Mouse (Mus musculus) midbrain, postnatal 0 days (tissue): ENCODE measurements at regions not wholly inside any gene's neighbourhood (a gene's known extent, or its start where the extent isn't known, plus 50 kb on each side); places are given as distances from the start of the nearest gene placed in this dataset.

Experiments
- ATAC-seq: fragments of 200-750 bp; cut with Nextera tagmentation; 2 replicates; pipeline ENCODE4 v1.8.0; 2017; ENCODE audit warnings: moderate number of reproducible peaks, mild to moderate bottlenecking, moderate TSS enrichment, moderate library complexity; ENCODE audit not compliant: low FRiP score
- DNase-seq: peaks from one replicate; pipeline ENCODE4 v3.0.0-alpha.2; 2015; ENCODE audit warnings: low spot score
- H3K27ac ChIP-seq: fragments of 300-500 bp; sonication (generic); 2 replicates; pipeline ENCODE4 v1.5.1; 2014; ENCODE audit warnings: low read depth, mild to moderate bottlenecking, low read length, mixed read lengths
- H3K27me3 ChIP-seq: fragments of 300-500 bp; sonication (generic); 2 replicates; pipeline ENCODE4 v1.6.1; 2014; ENCODE audit warnings: low read length, control low read depth, mixed read lengths; ENCODE audit not compliant: insufficient read depth
- H3K36me3 ChIP-seq: fragments of 300-500 bp; sonication (generic); 2 replicates; pipeline ENCODE4 v1.6.1; 2014; ENCODE audit warnings: low read length, control low read depth, mixed read lengths; ENCODE audit not compliant: insufficient read depth
- H3K4me1 ChIP-seq: fragments of 300-500 bp; sonication (generic); 2 replicates; pipeline ENCODE4 v1.6.1; 2014; ENCODE audit warnings: mild to moderate bottlenecking, control low read depth, antibody characterized with exemption, low read length, mixed read lengths; ENCODE audit not compliant: insufficient read depth
- H3K4me2 ChIP-seq: fragments of 300-500 bp; sonication (generic); 2 replicates; pipeline ENCODE4 v1.6.1; 2014; ENCODE audit warnings: low read depth, mild to moderate bottlenecking, low read length, mixed read lengths; ENCODE audit not compliant: poor library complexity, severe bottlenecking
- H3K4me3 ChIP-seq: fragments of 300-500 bp; sonication (generic); 2 replicates; pipeline ENCODE4 v1.5.1; 2014; ENCODE audit warnings: low read depth, mild to moderate bottlenecking, low read length, moderate library complexity
- H3K9ac ChIP-seq: fragments of 300-500 bp; sonication (generic); replicated peaks from 2 replicates; pipeline ENCODE4 v1.6.1; 2014; ENCODE audit warnings: mild to moderate bottlenecking, low read length, moderate library complexity, mixed read lengths; ENCODE audit not compliant: poor library complexity, severe bottlenecking
- H3K9me3 ChIP-seq: fragments of 300-500 bp; sonication (generic); 2 replicates; pipeline ENCODE4 v1.6.1; 2016; ENCODE audit warnings: low read length, control low read depth
- CTCF ChIP-seq: IDR thresholded peaks from 2 replicates; pipeline ENCODE4 v1.5.1; 2016; ENCODE audit warnings: antibody characterized with exemption, mild to moderate bottlenecking
- WGBS: fragments of 180-500 bp; shearing (Covaris S2); extraction: QIAGEN DNeasy Blood & Tissue Kit; methylation state at CpG from one replicate; pipeline ENCODE4 v1.1.7; 2014; 5-methylcytosine and 5-hydroxymethylcytosine counted together

- 68% methylated on average over 2 of the region's 2 CpGs for WGBS
- Histone ChIP-seq H3K27ac (no peak overlapping the region), H3K9ac (no peak overlapping the region), H3K27me3 (no peaks in the 10 kb centered on the region), H3K36me3 (no peaks in the 10 kb centered on the region), H3K4me2 (no peak overlapping the region), H3K4me1 (no peaks in the 10 kb centered on the region), H3K4me3 (no peak overlapping the region), H3K9me3 (no peaks in the 10 kb centered on the region)
- ATAC-seq = no peak
- no peak for DNase-seq
- TF ChIP-seq CTCF = no peak
Measured at GRCm38 (mm10) chr15:25468478-25468877, 54.9 kb upstream of the Basp1 start.

- H3K4me3 ChIP-seq = no peak overlapping the region
- no peak for TF ChIP-seq CTCF
- no peaks in the 10 kb centered on the region for H3K9me3 ChIP-seq
- no peak overlapping the region for H3K27ac ChIP-seq
- ATAC-seq (no peak), DNase-seq (no peak)
- no peak overlapping the region for H3K4me2 ChIP-seq
- H3K36me3 ChIP-seq = no peaks in the 10 kb centered on the region
- no peaks in the 10 kb centered on the region for H3K27me3 ChIP-seq
- no peak overlapping the region for H3K9ac ChIP-seq
- WGBS = 80% methylated on average over 16 of the region's 16 CpGs
- H3K4me1 ChIP-seq = no peaks in the 10 kb centered on the region
Measured at GRCm38 (mm10) chr15:25469185-25469845, 55.8 kb upstream of the Basp1 start.

- Histone ChIP-seq H3K27ac (no peak overlapping the region), H3K4me2 (no peak overlapping the region), H3K4me1 (no peaks in the 10 kb centered on the region), H3K36me3 (no peaks in the 10 kb centered on the region), H3K27me3 (no peaks in the 10 kb centered on the region), H3K9ac (no peak overlapping the region), H3K4me3 (no peak overlapping the region), H3K9me3 (no peaks in the 10 kb centered on the region)
- no peak for DNase-seq
- ATAC-seq = no peak
- no peak for TF ChIP-seq CTCF
- 89% methylated on average over 5 of the region's 5 CpGs for WGBS
Measured at GRCm38 (mm10) chr15:25471331-25471730, 57.8 kb upstream of the Basp1 start.

GRCm38 (mm10) chr15:25473201-25473710 is 59.7 kb upstream of the Basp1 start:
- Histone ChIP-seq H3K9ac (no peak overlapping the region), H3K27me3 (no peaks in the 10 kb centered on the region), H3K4me3 (no peak overlapping the region), H3K9me3 (no peaks in the 10 kb centered on the region), H3K4me2 (no peak overlapping the region), H3K4me1 (no peaks in the 10 kb centered on the region), H3K27ac (no peak overlapping the region), H3K36me3 (no peaks in the 10 kb centered on the region)
- ATAC-seq (no peak), DNase-seq (no peak)
- WGBS = 96% methylated on average over 3 of the region's 3 CpGs
- no peak for TF ChIP-seq CTCF

- Histone ChIP-seq H3K9ac (no peak overlapping the region), H3K27ac (no peak overlapping the region), H3K4me2 (no peak overlapping the region), H3K4me1 (no peaks in the 10 kb centered on the region), H3K9me3 (no peaks in the 10 kb centered on the region), H3K4me3 (no peak overlapping the region), H3K36me3 (no peaks in the 10 kb centered on the region), H3K27me3 (no peaks in the 10 kb centered on the region)
- TF ChIP-seq CTCF = no peak
- WGBS = 84% methylated on average over 3 of the region's 3 CpGs
- ATAC-seq (no peak), DNase-seq (no peak)
Measured at GRCm38 (mm10) chr15:25474096-25474495, 60.5 kb upstream of the Basp1 start.

DNA sequence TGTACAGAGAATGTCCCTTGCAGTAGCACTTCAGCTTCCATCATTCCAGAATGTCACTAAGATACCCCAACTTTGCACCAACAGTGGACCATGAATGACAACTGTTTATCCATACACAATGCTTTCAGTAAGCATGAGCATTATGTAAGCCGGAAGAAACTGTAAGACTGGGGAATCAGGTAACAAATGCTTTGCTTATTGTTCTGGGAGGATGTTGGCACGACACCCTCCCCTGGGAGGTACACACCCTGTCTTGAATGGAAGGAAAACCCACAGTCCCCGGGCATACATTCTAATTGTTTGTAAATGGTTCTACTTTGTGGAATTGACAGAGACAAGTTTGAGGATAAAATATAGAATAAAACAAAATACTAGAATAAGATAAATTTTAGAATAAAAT is 69.0 kb upstream of the Basp1 start:
- no peaks in the 10 kb centered on the region for H3K9me3 ChIP-seq
- no peak overlapping the region for H3K9ac ChIP-seq
- H3K27ac ChIP-seq = no peak overlapping the region
- ATAC-seq = no peak
- no peaks in the 10 kb centered on the region for H3K4me1 ChIP-seq
- DNase-seq = no peak
- H3K4me2 ChIP-seq = no peak overlapping the region
- H3K27me3 ChIP-seq = no peaks in the 10 kb centered on the region
- no peaks in the 10 kb centered on the region for H3K36me3 ChIP-seq
- 78% methylated on average over 3 of the region's 3 CpGs for WGBS
- TF ChIP-seq CTCF = no peak
- no peak overlapping the region for H3K4me3 ChIP-seq
